Mouse (Mus musculus) myocyte (in vitro differentiated cells): ENCODE results near the gene Lrmda. TPM values are rescaled to one million over a fixed set of nuclear protein-coding genes. Genes with fewer than 3 reads are reported as not detected.

Experiments used
- H3K27me3 ChIP-seq: one replicate; pipeline ENCODE4 v1.6.1; 2011; ENCODE audit not compliant: control insufficient read depth, insufficient read depth, insufficient read length
- H3K36me3 ChIP-seq: one replicate; pipeline ENCODE4 v1.6.1; 2011; ENCODE audit not compliant: control insufficient read depth, insufficient read depth
- H3K4me2 ChIP-seq: one replicate; pipeline ENCODE4 v1.6.1; 2011; ENCODE audit warnings: low read depth, control low read depth
- H3K4me3 ChIP-seq: one replicate; pipeline ENCODE4 v1.5.1; 2011; ENCODE audit warnings: mild to moderate bottlenecking, control low read depth, moderate library complexity
- H3K79me2 ChIP-seq: one replicate; pipeline ENCODE4 v1.6.1; 2011; ENCODE audit not compliant: control insufficient read depth, insufficient read depth
- H3ac ChIP-seq: one replicate; pipeline ENCODE4 v1.6.1; 2011; ENCODE audit not compliant: control insufficient read depth, insufficient read length
- CEBPB ChIP-seq: IDR thresholded peaks from 2 replicates; pipeline ENCODE4 v1.6.1; 2011; ENCODE audit warnings: mild to moderate bottlenecking, moderate library complexity; ENCODE audit not compliant: poor library complexity, insufficient read depth, severe bottlenecking
- E2F4 ChIP-seq: IDR thresholded peaks from one replicate; pipeline ENCODE4 v1.6.1; 2011; ENCODE audit warnings: mild to moderate bottlenecking, control low read depth, moderate library complexity; ENCODE audit not compliant: insufficient read depth
- MAX ChIP-seq: IDR thresholded peaks from one replicate; pipeline ENCODE4 v1.6.1; 2011; ENCODE audit warnings: low read depth, mild to moderate bottlenecking, control low read depth
- MYOD1 ChIP-seq, 3 experiments: IDR thresholded peaks; one replicate each; pipeline ENCODE4 v1.6.1; 2011; ENCODE audit warnings: control low read depth in 2 of 3, low read depth in 2 of 3, mild to moderate bottlenecking in 2 of 3, moderate library complexity in 1 of 3; ENCODE audit not compliant: insufficient read length in 2 of 3, control insufficient read depth in 1 of 3
- MYOG ChIP-seq, 3 experiments: IDR thresholded peaks; one replicate each; pipeline ENCODE4 v1.6.1; 2011; ENCODE audit warnings: control low read depth in 2 of 3, low read depth in 2 of 3, mild to moderate bottlenecking in 2 of 3; ENCODE audit not compliant: insufficient read length in 2 of 3, control insufficient read depth in 1 of 3, insufficient read depth in 1 of 3
- POLR2A ChIP-seq: IDR thresholded peaks from one replicate; pipeline ENCODE4 v1.6.1; 2011; ENCODE audit warnings: low read depth, mild to moderate bottlenecking, control low read depth, moderate library complexity; ENCODE audit not compliant: insufficient read length
- POLR2AphosphoS2 ChIP-seq: IDR thresholded peaks from one replicate; pipeline ENCODE4 v1.6.1; 2011; ENCODE audit warnings: low read depth, control low read depth; ENCODE audit not compliant: insufficient read length
- REST ChIP-seq: IDR thresholded peaks from one replicate; pipeline ENCODE4 v1.6.1; 2011; ENCODE audit warnings: mild to moderate bottlenecking, control low read depth, moderate library complexity; ENCODE audit not compliant: insufficient read depth, insufficient read length
- SRF ChIP-seq: IDR thresholded peaks from one replicate; pipeline ENCODE4 v1.6.1; 2011; ENCODE audit warnings: low read depth; ENCODE audit not compliant: control insufficient read depth, insufficient read length
- TCF12 ChIP-seq: IDR thresholded peaks from one replicate; pipeline ENCODE4 v1.6.1; 2011; ENCODE audit warnings: mild to moderate bottlenecking, control low read depth; ENCODE audit not compliant: poor library complexity, insufficient read depth, severe bottlenecking
- TCF3 ChIP-seq: IDR thresholded peaks from one replicate; pipeline ENCODE4 v1.6.1; 2011; ENCODE audit warnings: low read depth, control low read depth; ENCODE audit not compliant: insufficient read length
- USF1 ChIP-seq: IDR thresholded peaks from one replicate; pipeline ENCODE4 v1.6.1; 2011; ENCODE audit warnings: low read depth, mild to moderate bottlenecking, control low read depth, moderate library complexity
- polyA plus RNA-seq: library from polyadenylated mRNA; unstranded; fragments of >200 nt; fragmentation: generic; extraction: Trizol; gene quantifications from one replicate; pipeline ENCODE4 v1.2.1, GENCODE M21; 2012; ENCODE audit warnings: missing spikeins

The Lrmda gene
- polyA plus RNA-seq, 1 experiment = 1.9 TPM

DNA sequence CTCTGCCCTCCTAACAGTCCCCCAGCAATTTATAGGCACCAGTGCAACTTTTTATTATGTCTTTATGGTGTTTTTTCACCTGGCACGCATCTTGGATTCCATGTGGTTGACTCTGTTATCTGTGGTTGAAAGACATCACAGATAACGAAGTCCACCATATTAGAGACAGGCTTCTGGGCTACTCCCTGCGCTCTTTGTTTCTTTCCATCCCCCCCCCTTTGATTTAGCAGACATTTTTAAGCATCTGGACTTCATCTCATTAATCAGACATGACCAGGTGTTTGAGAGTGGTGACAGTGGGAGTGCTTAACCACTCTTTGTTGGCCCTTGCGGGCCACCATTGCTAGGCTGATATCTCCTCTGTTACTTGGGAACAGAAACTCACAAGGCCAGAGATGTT lies 71.8 kb downstream of the Lrmda start:
- Histone ChIP-seq H3K36me3 (no peaks in the 10 kb centered on the region), H3K4me3 (no peak overlapping the region), H3K79me2 (no peaks in the 10 kb centered on the region), H3K27me3 (peaks cover 21% of the 10 kb centered on the region), H3K4me2 (no peak overlapping the region), H3ac (no peak overlapping the region)
- TF ChIP-seq POLR2AphosphoS2 (no peak), CEBPB (no peak), SRF (no peak), TCF3 (no peak), REST (no peak), TCF12 (no peak), E2F4 (no peak), MYOG (IDR thresholded peaks at IDR 0.05; ENCODE audit: control insufficient read depth in 1 of 3, insufficient read depth in 1 of 3, insufficient read length in 2 of 3, low read depth in 2 of 3) (no peak), MAX (no peak), USF1 (no peak), POLR2A (no peak), MYOD1 (IDR thresholded peaks at IDR 0.05; ENCODE audit: control insufficient read depth in 1 of 3, insufficient read length in 2 of 3, low read depth in 2 of 3) (no peak)

- H3K36me3 ChIP-seq = no peaks in the 10 kb centered on the region
- H3K4me3 ChIP-seq = no peak overlapping the region
- H3ac ChIP-seq = no peak overlapping the region
- H3K4me2 ChIP-seq = no peak overlapping the region
- TF ChIP-seq REST (no peak), MYOD1 (IDR thresholded peaks at IDR 0.05; ENCODE audit: control insufficient read depth in 1 of 3, insufficient read length in 2 of 3, low read depth in 2 of 3) (peak in 1 of 3 experiments; percentile 11)
- peaks cover 17% of the 10 kb centered on the region for H3K27me3 ChIP-seq
- H3K79me2 ChIP-seq = no peaks in the 10 kb centered on the region
Measured at GRCm38 (mm10) chr14:22093124-22093523, 73.6 kb downstream of the Lrmda start.

GRCm38 (mm10) chr14:22101961-22102805 lies 82.7 kb downstream of the Lrmda start:
- no peaks in the 10 kb centered on the region for H3K36me3 ChIP-seq
- no peak for TF ChIP-seq MYOD1 (IDR thresholded peaks at IDR 0.05; ENCODE audit: control insufficient read depth in 1 of 3, insufficient read length in 2 of 3, low read depth in 2 of 3)
- TF ChIP-seq E2F4 = no peak
- no peak for TF ChIP-seq MAX
- TF ChIP-seq MYOG (IDR thresholded peaks at IDR 0.05; ENCODE audit: control insufficient read depth in 1 of 3, insufficient read depth in 1 of 3, insufficient read length in 2 of 3, low read depth in 2 of 3) = no peak
- no peak for TF ChIP-seq TCF3
- TF ChIP-seq POLR2AphosphoS2 = no peak
- no peak for TF ChIP-seq REST
- no peak for TF ChIP-seq POLR2A
- no peak for TF ChIP-seq USF1
- TF ChIP-seq SRF = no peak
- H3K4me2 ChIP-seq = no peak overlapping the region
- H3K27me3 ChIP-seq = peaks cover 5% of the 10 kb centered on the region
- H3K4me3 ChIP-seq = no peak overlapping the region
- H3K79me2 ChIP-seq = no peaks in the 10 kb centered on the region
- no peak overlapping the region for H3ac ChIP-seq

- H3K79me2 ChIP-seq = no peaks in the 10 kb centered on the region
- H3K27me3 ChIP-seq = peaks cover 28% of the 10 kb centered on the region
- no peak overlapping the region for H3K4me2 ChIP-seq
- no peaks in the 10 kb centered on the region for H3K36me3 ChIP-seq
- no peak for TF ChIP-seq CEBPB
- no peak overlapping the region for H3ac ChIP-seq
- H3K4me3 ChIP-seq = no peak overlapping the region
Measured at GRCm38 (mm10) chr14:22105855-22106254, 86.3 kb downstream of the Lrmda start.

DNA sequence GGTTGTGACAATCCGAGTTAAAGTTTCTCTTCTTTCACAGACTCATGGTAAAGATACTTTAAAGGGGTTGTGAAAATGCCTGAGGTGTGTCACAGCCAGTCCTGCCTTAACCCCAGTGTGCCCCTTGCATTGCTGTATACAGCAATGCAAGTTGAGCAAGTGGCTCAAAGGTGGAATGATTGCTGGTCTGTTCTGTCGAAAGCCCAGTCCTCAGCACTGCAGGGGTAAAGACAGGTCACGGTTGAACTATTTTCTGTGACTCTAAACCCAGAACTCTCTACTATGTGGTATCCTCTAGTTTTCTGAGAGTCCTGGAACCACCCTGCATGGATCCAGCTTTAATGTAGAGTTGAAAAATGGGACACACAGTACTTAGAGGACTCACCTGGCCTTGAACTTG lies 87.3 kb downstream of the Lrmda start:
- TF ChIP-seq MYOG (IDR thresholded peaks at IDR 0.05; ENCODE audit: control insufficient read depth in 1 of 3, insufficient read depth in 1 of 3, insufficient read length in 2 of 3, low read depth in 2 of 3) = no peak
- TF ChIP-seq MAX = no peak
- no peak for TF ChIP-seq POLR2A
- TF ChIP-seq SRF = no peak
- TF ChIP-seq E2F4 = no peak
- TF ChIP-seq USF1 = no peak
- no peak for TF ChIP-seq CEBPB
- TF ChIP-seq REST = no peak
- TF ChIP-seq TCF3 = no peak
- TF ChIP-seq TCF12 = no peak
- no peak for TF ChIP-seq MYOD1 (IDR thresholded peaks at IDR 0.05; ENCODE audit: control insufficient read depth in 1 of 3, insufficient read length in 2 of 3, low read depth in 2 of 3)
- no peak for TF ChIP-seq POLR2AphosphoS2
- Histone ChIP-seq H3K27me3 (peaks cover 28% of the 10 kb centered on the region), H3K4me2 (no peak overlapping the region), H3K36me3 (no peaks in the 10 kb centered on the region), H3K79me2 (no peaks in the 10 kb centered on the region), H3ac (no peak overlapping the region), H3K4me3 (no peak overlapping the region)
